Mouse (Mus musculus) spleen, embryonic (tissue): ENCODE data around the gene Ngfr.

ENCODE experiments used
- CTCF ChIA-PET: fragments of 350-600 bp; sonication (Branson Sonifier 250); formaldehyde crosslinking; loops from one replicate; lab custom pipeline; 2022; lab: Charles Lee

Ngfr gene

DNA sequence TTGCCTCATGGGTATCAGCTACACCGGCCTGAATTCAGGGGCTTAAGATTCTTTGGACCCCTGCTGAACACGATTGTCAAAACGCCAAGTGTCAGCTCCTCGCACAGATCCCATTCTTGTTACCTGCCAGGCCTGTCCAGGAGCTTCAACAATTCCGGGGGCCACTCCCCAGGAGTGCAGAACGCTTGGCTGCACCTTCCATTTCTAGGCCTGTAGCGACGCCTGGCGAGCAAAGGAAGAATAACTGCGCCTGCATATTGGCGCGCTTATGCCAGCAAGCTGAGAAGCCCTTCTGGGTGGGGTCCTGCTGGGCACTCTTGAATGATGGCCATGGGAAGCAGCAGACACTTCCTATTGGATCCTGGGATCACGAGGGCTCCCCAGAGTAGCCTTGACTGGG, 66.0 kb downstream of the Ngfr start:
- CTCF ChIA-PET = interaction anchor here (0.5 to 1.0 kb wide), 4 partner anchors 22 to 918 kb away, joined by 3 to 6 read pairs (median 4); no protein-coding TSS in a partner anchor

- CTCF ChIA-PET = interaction anchor here (0.5 to 0.8 kb wide), 2 partner anchors 20 to 917 kb away, joined by 4 to 6 read pairs; no protein-coding TSS in a partner anchor
Measured at GRCm38 (mm10) chr11:95520456-95521072, 67.0 kb downstream of the Ngfr start.

- CTCF ChIA-PET = interaction anchor here (0.8 kb wide), 1 partner anchor 19 kb away, joined by 4 read pairs; no protein-coding TSS in a partner anchor
Measured at GRCm38 (mm10) chr11:95519996-95520395, 67.5 kb downstream of the Ngfr start.

GRCm38 (mm10) chr11:95519299-95519698, 68.2 kb downstream of the Ngfr start:
- CTCF ChIA-PET = no interaction called here
